Mouse (Mus musculus): ENCODE measurements around the gene Zfyve1. TPM values are rescaled to one million over a fixed set of nuclear protein-coding genes. Genes with fewer than 3 reads are reported as not detected.

Zfyve1 gene
- polyA plus RNA-seq, 1 experiment from 2014 or later: 16.1 TPM

Other genes starting within 250 kb of the Zfyve1 start
- gene Dpf3, start 109.5 kb downstream of the Zfyve1 start, polyA plus RNA-seq (2018): not detected in 3 replicates
- 6.8 to 9.0 TPM (median 7.3 TPM) in 3 replicates for gene Dcaf4, start 76.8 kb downstream of the Zfyve1 start, polyA plus RNA-seq (2018)
- gene Rbm25, start 34.0 kb upstream of the Zfyve1 start, polyA plus RNA-seq (2018): 77.7 to 115 TPM (median 79.6 TPM) in 3 replicates
- 85.8 to 182 TPM (median 105 TPM) in 3 replicates for gene Psen1, start 90.9 kb upstream of the Zfyve1 start, polyA plus RNA-seq (2018)
- not detected in 3 replicates for gene Papln, start 166.4 kb upstream of the Zfyve1 start, polyA plus RNA-seq (2018)

All from macrophage (primary cell).